Mouse (Mus musculus) limb, embryonic 13.5 days (tissue): ENCODE measurements around the gene Tmem150c. TPM values are rescaled to one million over a fixed set of nuclear protein-coding genes. Genes with fewer than 3 reads are reported as not detected.

Experiments used
- ATAC-seq: fragments of 200-750 bp; cut with Nextera tagmentation; 2 replicates; pipeline ENCODE4 v1.8.0; 2017; ENCODE audit warnings: low read depth, moderate number of reproducible peaks, moderate TSS enrichment; ENCODE audit not compliant: low FRiP score
- H3K27ac ChIP-seq: fragments of 300-500 bp; sonication (generic); 2 replicates; pipeline ENCODE4 v1.5.1; 2015; ENCODE audit warnings: inconsistent platforms, mild to moderate bottlenecking, moderate library complexity
- H3K27me3 ChIP-seq: fragments of 300-500 bp; sonication (generic); 2 replicates; pipeline ENCODE4 v1.6.1; 2015; ENCODE audit warnings: mild to moderate bottlenecking, inconsistent platforms
- H3K36me3 ChIP-seq: fragments of 300-500 bp; sonication (generic); 2 replicates; pipeline ENCODE4 v1.6.1; 2015; ENCODE audit warnings: inconsistent platforms, mild to moderate bottlenecking, moderate library complexity
- H3K4me1 ChIP-seq: fragments of 300-500 bp; sonication (generic); 2 replicates; pipeline ENCODE4 v1.6.1; 2015; ENCODE audit warnings: inconsistent platforms
- H3K4me2 ChIP-seq: fragments of 300-500 bp; sonication (generic); replicated peaks from 2 replicates; pipeline ENCODE4 v1.6.1; 2015; ENCODE audit warnings: inconsistent platforms, mild to moderate bottlenecking, moderate library complexity
- H3K4me3 ChIP-seq: fragments of 300-500 bp; sonication (generic); 2 replicates; pipeline ENCODE4 v1.5.1; 2015; ENCODE audit warnings: moderate library complexity, mild to moderate bottlenecking, inconsistent platforms
- H3K9ac ChIP-seq: fragments of 300-500 bp; sonication (generic); 2 replicates; pipeline ENCODE4 v1.6.1; 2015; ENCODE audit warnings: mild to moderate bottlenecking, inconsistent platforms
- H3K9me3 ChIP-seq: fragments of 300-500 bp; sonication (generic); 2 replicates; pipeline ENCODE4 v1.6.1; 2016; ENCODE audit warnings: inconsistent platforms
- WGBS: fragments of 180-500 bp; shearing (Covaris S2); methylation state at CpG from one replicate; pipeline ENCODE4 v1.1.7; 2015; 5-methylcytosine and 5-hydroxymethylcytosine counted together
- polyA plus RNA-seq: library from polyadenylated mRNA; unstranded; fragments of >200 nt; fragmentation: Nextera tagmentation; extraction: Ambion mirVana; gene quantifications from 2 replicates; pipeline ENCODE4 v1.2.1, GENCODE M21; 2015

The Tmem150c gene
- polyA plus RNA-seq, 1 experiment from 2014 or later: 7.5 TPM

DNA sequence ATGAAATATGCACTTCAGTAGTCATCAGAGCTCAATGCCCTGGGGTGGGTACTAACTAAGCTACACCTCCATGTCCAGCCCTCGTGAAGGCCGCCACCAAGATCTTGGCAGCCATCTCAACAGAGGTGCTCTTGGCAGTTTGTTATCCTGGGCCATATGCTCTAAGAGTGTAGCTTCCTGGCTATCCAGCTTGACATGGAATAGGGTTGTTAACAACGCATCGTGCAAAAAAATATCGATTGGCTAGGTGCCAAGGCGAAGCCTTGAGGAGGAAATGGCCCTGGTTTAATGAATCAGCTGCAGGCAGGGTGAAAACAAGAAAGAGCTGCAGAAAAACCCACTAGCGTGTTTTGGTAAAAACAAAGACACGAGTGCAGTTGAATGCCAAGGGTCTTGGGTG lies 74.5 kb downstream of the Tmem150c start:
- no peaks in the 10 kb centered on the region for H3K27me3 ChIP-seq
- WGBS: 48% methylated on average over 8 of the region's 8 CpGs
- no peak overlapping the region for H3K27ac ChIP-seq
- no peak overlapping the region for H3K4me3 ChIP-seq
- no peak for ATAC-seq
- no peak overlapping the region for H3K9ac ChIP-seq
- no peaks in the 10 kb centered on the region for H3K9me3 ChIP-seq
- peaks cover 19% of the 10 kb centered on the region for H3K4me1 ChIP-seq
- H3K36me3 ChIP-seq: no peaks in the 10 kb centered on the region
- H3K4me2 ChIP-seq: no peak overlapping the region

GRCm38 (mm10) chr5:100083953-100084562 lies 75.5 kb downstream of the Tmem150c start:
- Histone ChIP-seq H3K9ac (no peak overlapping the region), H3K27ac (peak overlapping the region; percentile 52; the same call in 1 of the 2 replicates), H3K9me3 (no peaks in the 10 kb centered on the region), H3K27me3 (no peaks in the 10 kb centered on the region), H3K4me3 (no peak overlapping the region), H3K4me1 (peaks cover 24% of the 10 kb centered on the region), H3K36me3 (no peaks in the 10 kb centered on the region), H3K4me2 (no peak overlapping the region)
- 43% methylated on average over 12 of the region's 12 CpGs for WGBS
- ATAC-seq: peak; percentile 77; the same call in 1 of the 2 replicates

DNA sequence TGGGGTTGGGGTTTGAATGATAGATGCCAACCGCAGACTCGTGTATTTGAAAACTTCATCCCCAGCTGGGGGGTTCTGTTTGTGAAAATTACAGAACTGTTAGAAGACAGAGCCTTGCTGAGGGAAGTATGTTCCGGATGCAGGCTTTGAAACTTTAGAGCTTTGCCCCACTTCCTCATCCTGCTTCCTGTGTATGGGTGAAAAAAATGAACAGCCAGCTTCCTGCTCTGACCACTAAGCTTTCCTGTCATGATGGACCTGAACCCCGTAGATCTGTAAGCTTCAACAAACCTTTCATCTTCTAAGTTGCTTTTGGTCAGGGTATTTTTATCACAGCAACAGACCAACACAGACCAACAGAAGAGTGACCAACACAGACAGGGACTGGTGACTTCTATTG lies 77.6 kb downstream of the Tmem150c start:
- Histone ChIP-seq H3K4me2 (no peak overlapping the region), H3K27me3 (no peaks in the 10 kb centered on the region), H3K9ac (no peak overlapping the region), H3K4me3 (no peak overlapping the region), H3K36me3 (no peaks in the 10 kb centered on the region), H3K9me3 (no peaks in the 10 kb centered on the region), H3K27ac (no peak overlapping the region), H3K4me1 (peaks cover 41% of the 10 kb centered on the region)
- ATAC-seq: no peak
- WGBS: 82% methylated on average over 4 of the region's 4 CpGs

GRCm38 (mm10) chr5:100079931-100080275 lies 79.7 kb downstream of the Tmem150c start:
- 84% methylated on average over 8 of the region's 8 CpGs for WGBS
- H3K36me3 ChIP-seq: no peaks in the 10 kb centered on the region
- no peak overlapping the region for H3K9ac ChIP-seq
- no peaks in the 10 kb centered on the region for H3K9me3 ChIP-seq
- no peak for ATAC-seq
- peaks cover 30% of the 10 kb centered on the region for H3K4me1 ChIP-seq
- no peaks in the 10 kb centered on the region for H3K27me3 ChIP-seq
- no peak overlapping the region; the same call in 1 of the 2 replicates for H3K4me3 ChIP-seq
- H3K4me2 ChIP-seq: peak overlapping the region; percentile 65; the same call in 1 of the 2 replicates
- H3K27ac ChIP-seq: no peak overlapping the region

GRCm38 (mm10) chr5:100079040-100079930 lies 80.3 kb downstream of the Tmem150c start:
- Histone ChIP-seq H3K36me3 (no peaks in the 10 kb centered on the region), H3K4me2 (peak overlapping the region; percentile 65), H3K9ac (peak overlapping the region; percentile 61), H3K4me1 (peaks cover 28% of the 10 kb centered on the region), H3K27ac (no peak overlapping the region), H3K9me3 (no peaks in the 10 kb centered on the region), H3K4me3 (peak overlapping the region; percentile 41), H3K27me3 (no peaks in the 10 kb centered on the region)
- peak; percentile 48; the same call in 1 of the 2 replicates for ATAC-seq
- 30% methylated on average over 36 of the region's 36 CpGs for WGBS

DNA sequence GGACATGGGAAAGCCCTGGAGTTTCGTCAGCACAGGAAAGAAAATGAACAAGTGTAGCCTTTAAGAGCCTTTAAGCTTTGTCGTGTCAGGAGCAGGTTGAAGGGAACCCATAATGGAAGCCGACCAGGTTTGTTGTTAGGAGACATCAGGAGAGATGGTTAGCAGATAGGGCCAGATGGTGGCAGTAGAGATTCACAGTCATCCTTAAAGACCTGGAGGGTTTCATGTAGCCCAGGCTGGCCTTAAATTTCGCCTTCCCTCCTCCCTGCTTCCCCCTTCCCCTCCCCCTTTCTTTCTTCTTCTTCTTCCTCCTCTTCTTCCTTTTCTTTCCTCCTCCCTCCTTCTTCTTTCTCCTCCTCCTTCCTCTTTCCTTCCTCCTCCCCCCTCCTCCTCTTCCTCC lies 85.0 kb downstream of the Tmem150c start:
- ATAC-seq: no peak
- 60% methylated on average over 4 of the region's 4 CpGs for WGBS

GRCm38 (mm10) chr5:100072557-100072956 lies 87.1 kb downstream of the Tmem150c start:
- H3K4me3 ChIP-seq: no peak overlapping the region
- 80% methylated on average over 9 of the region's 9 CpGs for WGBS

More for the DNA sequence above, 85.0 kb downstream of the Tmem150c start:
- no peak overlapping the region for H3K9ac ChIP-seq
- peaks cover 17% of the 10 kb centered on the region for H3K36me3 ChIP-seq
- no peak overlapping the region for H3K4me3 ChIP-seq
- H3K27me3 ChIP-seq: no peaks in the 10 kb centered on the region
- H3K9me3 ChIP-seq: no peaks in the 10 kb centered on the region
- no peak overlapping the region for H3K27ac ChIP-seq
- H3K4me1 ChIP-seq: peaks cover 22% of the 10 kb centered on the region
- H3K4me2 ChIP-seq: no peak overlapping the region

GRCm38 (mm10) chr5:100071541-100071940 lies 88.1 kb downstream of the Tmem150c start:
- Histone ChIP-seq H3K4me3 (no peak overlapping the region), H3K36me3 (peaks cover 41% of the 10 kb centered on the region)
- 93% methylated on average over 5 of the region's 5 CpGs for WGBS

More at GRCm38 (mm10) chr5:100072557-100072956, 87.1 kb downstream of the Tmem150c start:
- Histone ChIP-seq H3K9me3 (no peaks in the 10 kb centered on the region), H3K27ac (no peak overlapping the region), H3K27me3 (no peaks in the 10 kb centered on the region), H3K4me1 (peaks cover 3% of the 10 kb centered on the region; the same call in 1 of the 2 replicates), H3K9ac (no peak overlapping the region), H3K36me3 (peaks cover 31% of the 10 kb centered on the region), H3K4me2 (no peak overlapping the region)
- no peak for ATAC-seq

GRCm38 (mm10) chr5:100070255-100070654 lies 89.4 kb downstream of the Tmem150c start:
- WGBS: 26% methylated on average over 3 of the region's 3 CpGs
- no peaks in the 10 kb centered on the region for H3K4me1 ChIP-seq
- no peaks in the 10 kb centered on the region for H3K27me3 ChIP-seq
- H3K9me3 ChIP-seq: no peaks in the 10 kb centered on the region
- peaks cover 53% of the 10 kb centered on the region for H3K36me3 ChIP-seq
- H3K27ac ChIP-seq: no peak overlapping the region
- H3K4me2 ChIP-seq: no peak overlapping the region
- no peak overlapping the region for H3K4me3 ChIP-seq
- H3K9ac ChIP-seq: no peak overlapping the region
- peak; percentile 74; the same call in 1 of the 2 replicates for ATAC-seq

More at GRCm38 (mm10) chr5:100071541-100071940, 88.1 kb downstream of the Tmem150c start:
- no peak overlapping the region for H3K27ac ChIP-seq
- no peaks in the 10 kb centered on the region for H3K4me1 ChIP-seq
- ATAC-seq: no peak
- no peak overlapping the region for H3K9ac ChIP-seq
- H3K4me2 ChIP-seq: no peak overlapping the region
- H3K27me3 ChIP-seq: no peaks in the 10 kb centered on the region
- no peaks in the 10 kb centered on the region for H3K9me3 ChIP-seq

DNA sequence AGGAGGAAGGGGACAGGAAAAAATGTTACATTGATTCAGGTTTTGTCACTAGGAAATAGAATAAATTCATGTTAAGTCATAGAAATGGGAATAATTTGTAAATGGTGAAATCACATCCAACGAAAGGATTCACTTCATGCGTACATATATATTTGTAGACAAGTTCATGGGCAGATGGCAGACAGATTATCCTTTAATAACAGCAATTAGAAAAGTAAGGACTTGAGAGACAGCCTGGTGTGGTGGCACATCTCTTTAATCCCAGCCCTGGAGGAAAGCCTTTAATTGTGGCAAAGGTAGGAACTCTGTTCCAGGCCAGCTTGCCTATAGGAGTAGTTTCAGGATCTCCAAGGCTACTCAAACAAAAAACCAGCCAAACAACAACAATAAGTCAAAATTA lies 90.1 kb downstream of the Tmem150c start:
- Histone ChIP-seq H3K36me3 (peaks cover 60% of the 10 kb centered on the region), H3K9me3 (no peaks in the 10 kb centered on the region), H3K4me3 (no peak overlapping the region), H3K27ac (no peak overlapping the region), H3K4me2 (no peak overlapping the region), H3K9ac (no peak overlapping the region), H3K27me3 (no peaks in the 10 kb centered on the region), H3K4me1 (no peaks in the 10 kb centered on the region)
- no peak for ATAC-seq
- WGBS: 97% methylated on average over 2 of the region's 2 CpGs

DNA sequence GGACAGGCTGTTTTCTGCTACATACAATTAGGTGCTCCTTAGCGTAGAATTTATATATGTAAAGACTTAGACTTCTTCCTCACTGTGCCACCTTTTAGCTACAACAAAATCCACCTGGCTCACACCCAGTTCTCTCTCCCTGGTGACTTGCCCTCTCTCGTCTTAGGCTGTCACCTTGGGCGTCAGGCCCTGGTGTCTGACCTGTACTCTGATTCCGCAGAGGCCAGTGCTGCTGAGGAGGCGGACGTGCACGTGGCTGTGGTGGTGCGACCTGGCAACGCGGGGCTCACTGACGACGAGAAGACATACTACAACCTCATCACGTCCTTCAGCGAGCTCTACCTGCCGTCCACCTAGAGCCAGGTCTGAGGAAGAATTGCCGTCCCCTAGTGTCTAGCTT lies 92.0 kb downstream of the Tmem150c start:
- Histone ChIP-seq H3K27ac (no peak overlapping the region), H3K4me2 (no peak overlapping the region), H3K9ac (no peak overlapping the region), H3K9me3 (no peaks in the 10 kb centered on the region), H3K36me3 (peaks cover 66% of the 10 kb centered on the region), H3K4me1 (no peaks in the 10 kb centered on the region), H3K4me3 (no peak overlapping the region), H3K27me3 (no peaks in the 10 kb centered on the region)
- 93% methylated on average over 16 of the region's 16 CpGs for WGBS
- no peak for ATAC-seq

DNA sequence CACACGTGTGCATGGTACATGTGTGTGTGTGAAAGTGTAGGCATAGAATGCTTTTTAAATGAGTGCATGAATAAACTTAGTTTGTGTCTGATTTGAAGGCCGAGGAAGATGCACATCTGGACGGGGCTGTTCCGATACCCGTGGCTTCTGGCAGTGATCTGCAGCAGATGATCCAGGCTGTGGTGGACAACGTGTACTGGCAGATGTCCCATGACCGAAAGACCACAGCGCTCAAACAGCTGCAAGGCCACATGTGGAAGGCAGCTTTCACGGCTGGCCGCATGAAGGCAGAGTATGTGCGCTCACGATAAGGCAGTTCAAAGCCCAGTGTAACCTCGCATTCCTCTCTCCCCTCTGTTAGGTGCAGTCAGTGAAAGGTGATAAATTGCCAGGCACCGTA lies 98.7 kb downstream of the Tmem150c start:
- WGBS: 94% methylated on average over 14 of the region's 14 CpGs
- H3K36me3 ChIP-seq: peaks cover 66% of the 10 kb centered on the region

More for the DNA sequence above, 98.7 kb downstream of the Tmem150c start:
- Histone ChIP-seq H3K9me3 (no peaks in the 10 kb centered on the region), H3K4me2 (no peak overlapping the region), H3K9ac (no peak overlapping the region), H3K27me3 (no peaks in the 10 kb centered on the region), H3K27ac (no peak overlapping the region), H3K4me3 (no peak overlapping the region), H3K4me1 (peaks cover 19% of the 10 kb centered on the region)
- no peak for ATAC-seq
